Mouse (Mus musculus) retina, postnatal 1 day (tissue): ENCODE results near the gene Gm7714.
"Not testable (repeated sequence)": the region's sequence is repeated elsewhere in the genome, so short reads cannot be mapped to it uniquely, and the experiment has no call there.

Source experiments
- DNase-seq: peaks from one replicate; pipeline ENCODE4 v3.0.0-alpha.2; 2012

Gene Gm7714

DNA sequence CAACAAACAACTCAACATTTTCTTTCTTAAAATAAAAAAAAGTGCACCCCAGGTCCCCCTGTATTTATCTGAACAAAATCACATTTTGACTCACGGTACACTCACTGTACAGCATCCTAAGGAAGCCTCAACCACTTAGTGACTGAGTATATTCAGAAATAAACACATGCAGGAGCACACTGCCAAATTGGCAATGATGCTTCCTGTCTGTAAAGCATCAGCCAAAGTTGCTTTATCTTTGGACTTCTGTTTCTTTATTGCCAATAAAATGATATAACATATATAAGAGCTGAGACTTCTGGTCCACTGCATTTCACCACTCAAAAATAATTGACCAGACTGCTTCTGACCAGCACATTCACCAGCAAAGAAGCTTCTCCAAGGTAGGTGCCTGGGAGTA lies at the start of gene Gm7714:
TSS of gene Gm7714 (plus strand) at position 301 of the 400 bp plus-strand sequence.
- DNase-seq = no peak

DNA sequence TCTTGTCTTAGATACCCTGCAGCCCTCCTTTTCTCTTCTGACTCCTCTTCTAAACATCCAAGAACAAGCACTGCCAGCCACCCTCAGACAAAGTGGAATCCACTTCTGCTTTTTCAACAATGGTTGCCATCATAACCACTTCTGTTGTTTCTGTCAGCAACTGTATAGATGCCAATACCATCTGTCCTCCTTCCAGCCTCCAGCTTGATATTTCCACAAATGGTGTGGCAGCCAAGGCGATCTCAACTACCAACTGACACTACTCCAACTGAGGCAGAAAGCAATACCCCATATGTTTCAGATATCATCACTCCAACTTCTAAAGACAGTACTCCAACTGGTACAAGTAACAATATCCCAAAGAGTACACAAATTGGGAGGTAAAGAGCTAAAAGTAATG lies 12.2 kb upstream of the Gm7714 start:
- DNase-seq = no peak

DNA sequence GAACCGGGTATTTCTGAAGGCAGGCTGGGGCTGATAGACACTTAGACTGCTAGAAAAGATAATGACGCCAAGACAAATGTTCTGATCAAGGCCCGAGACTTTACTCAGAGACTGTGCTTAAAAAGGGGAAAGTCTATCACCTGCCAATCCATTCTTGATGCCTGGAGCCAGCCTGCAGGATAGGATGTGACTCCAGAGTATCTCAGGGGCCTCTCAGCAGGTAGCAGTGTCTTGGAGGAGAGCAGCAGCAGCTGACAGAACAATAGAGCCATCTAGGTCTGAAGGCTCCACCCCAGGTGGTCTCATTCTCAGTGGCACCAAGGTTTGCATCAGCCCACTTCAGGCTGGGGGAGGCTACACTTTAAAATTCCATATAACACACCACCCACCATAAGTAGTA lies 42.6 kb downstream of the Gm7714 start:
- DNase-seq = not testable (repeated sequence)

DNA sequence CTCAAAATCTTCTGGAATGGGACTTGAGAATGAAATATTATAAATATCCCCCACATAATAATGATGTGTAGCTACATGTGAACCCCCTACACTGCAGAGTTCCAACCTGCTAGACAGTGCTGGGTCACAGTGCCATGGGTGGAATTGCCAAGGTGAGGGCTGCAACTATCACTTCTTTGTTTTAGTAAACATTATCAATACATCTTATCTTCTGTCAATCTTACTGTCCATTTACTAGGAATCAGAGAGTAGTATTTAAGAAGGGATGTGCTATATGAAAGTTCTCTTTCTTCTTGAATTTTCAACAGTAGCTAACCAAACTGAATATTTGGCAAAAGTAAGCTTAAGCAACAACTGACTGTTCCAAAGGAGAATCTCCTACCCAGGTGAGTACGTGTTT lies 48.3 kb downstream of the Gm7714 start, which contains the start of gene Prol1:
TSS of gene Prol1 (plus strand) at position 301 of the 400 bp plus-strand sequence.
- no peak for DNase-seq
